Mouse (Mus musculus) kidney, adult 11 months (tissue): Measurements from ENCODE around the gene Ipo4.

Experiments
- DNase-seq: peaks from one replicate; pipeline ENCODE4 v3.0.0; 2022

Ipo4 gene

GRCm38 (mm10) chr14:55628077-55628827 is 7.5 kb downstream of the Ipo4 start:
- no peak for DNase-seq

- no peak for DNase-seq
These were observed 17.1 kb downstream of the Ipo4 start for GRCm38 (mm10) chr14:55618486-55619195.

GRCm38 (mm10) chr14:55617822-55618221 is 17.9 kb downstream of the Ipo4 start, which contains the start of gene Rec8:
Gene Rec8, plus strand, starts transcription at chr14:55618037.
- DNase-seq: peak; percentile 69

GRCm38 (mm10) chr14:55616844-55617243 is 18.9 kb downstream of the Ipo4 start:
- DNase-seq: no peak

- no peak for DNase-seq
These were observed 19.9 kb downstream of the Ipo4 start for GRCm38 (mm10) chr14:55615876-55616275.

- DNase-seq: no peak
These were observed 21.1 kb downstream of the Ipo4 start for GRCm38 (mm10) chr14:55614565-55615178.

- no peak for DNase-seq
These were observed 22.4 kb downstream of the Ipo4 start for GRCm38 (mm10) chr14:55613346-55613745.

- no peak for DNase-seq
These were observed 27.4 kb downstream of the Ipo4 start for GRCm38 (mm10) chr14:55608339-55608738.

- no peak for DNase-seq
These were observed 29.9 kb downstream of the Ipo4 start for GRCm38 (mm10) chr14:55605743-55606459.

GRCm38 (mm10) chr14:55604823-55605222 is 30.9 kb downstream of the Ipo4 start:
- no peak for DNase-seq

GRCm38 (mm10) chr14:55603633-55604576 is 31.9 kb downstream of the Ipo4 start:
- peak; percentile 96 for DNase-seq

GRCm38 (mm10) chr14:55603271-55603632 is 32.5 kb downstream of the Ipo4 start, which contains the start of gene Irf9:
Gene Irf9, plus strand, starts transcription at chr14:55603571.
- DNase-seq: no peak

GRCm38 (mm10) chr14:55598521-55599390 is 37.0 kb downstream of the Ipo4 start:
- DNase-seq: no peak

- DNase-seq: no peak
These were observed 39.6 kb downstream of the Ipo4 start for GRCm38 (mm10) chr14:55596036-55596690.

GRCm38 (mm10) chr14:55592226-55592625 is 43.5 kb downstream of the Ipo4 start:
- no peak for DNase-seq

GRCm38 (mm10) chr14:55591331-55591891 is 44.3 kb downstream of the Ipo4 start, which contains the start of gene Rnf31:
Gene Rnf31, plus strand, starts transcription at chr14:55591708.
- DNase-seq: peak; percentile 98

- peak; percentile 98 for DNase-seq
These were observed 44.9 kb downstream of the Ipo4 start, which contains the start of gene Psme2 for GRCm38 (mm10) chr14:55590748-55591330. Gene Psme2, minus strand, starts transcription at chr14:55591113.

- no peak for DNase-seq
These were observed 45.8 kb downstream of the Ipo4 start for GRCm38 (mm10) chr14:55589771-55590448.

- DNase-seq: no peak
These were observed 46.5 kb downstream of the Ipo4 start for GRCm38 (mm10) chr14:55589271-55589670.
